Mouse (Mus musculus): Measurements from ENCODE around the gene Gm32742. TPM values are rescaled to one million over a fixed set of nuclear protein-coding genes. Genes with fewer than 3 reads are reported as not detected.

The Gm32742 gene
- polyA plus RNA-seq, 1 experiment from 2014 or later = 0.05 TPM

DNA sequence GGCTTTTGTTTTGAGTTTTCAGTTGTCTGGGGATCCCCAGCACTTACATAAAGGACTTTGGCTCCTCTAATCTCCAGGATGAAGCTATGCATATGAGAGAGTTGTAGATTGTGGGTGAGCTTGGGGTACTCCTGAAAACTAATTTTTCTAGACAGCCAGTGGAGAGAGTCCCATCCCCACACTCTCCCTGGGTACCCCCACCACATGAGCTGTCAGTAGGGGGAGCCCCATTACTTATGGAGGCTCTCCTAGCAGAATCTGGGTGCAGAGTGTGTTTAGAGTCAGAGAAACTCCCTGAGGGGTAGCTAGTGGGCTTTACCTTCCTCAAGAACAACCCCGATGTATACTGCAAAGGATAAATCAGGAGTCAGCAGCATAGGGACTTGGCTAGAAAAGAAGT is 13.0 kb upstream of the Gm32742 start:
- Histone ChIP-seq H3K36me3 (no peaks in the 10 kb centered on the region), H3K4me2 (no peak overlapping the region), H3K4me1 (no peaks in the 10 kb centered on the region; the same call in 1 of the 2 replicates), H3K27ac (no peak overlapping the region), H3K9me3 (no peaks in the 10 kb centered on the region), H3K9ac (no peak overlapping the region), H3K27me3 (replicated peaks) (no peaks in the 10 kb centered on the region), H3K4me3 (replicated peaks) (no peak overlapping the region)
- ATAC-seq (ENCODE audit: insufficient read depth, low FRiP score, low read depth) = no peak
- WGBS = 95% methylated on average over 1 of the region's 1 CpGs

GRCm38 (mm10) chr9:51175722-51176121 is 10.4 kb upstream of the Gm32742 start:
- no peaks in the 10 kb centered on the region for H3K27me3 ChIP-seq (replicated peaks)
- no peak overlapping the region for H3K9ac ChIP-seq
- H3K27ac ChIP-seq = no peak overlapping the region
- H3K4me1 ChIP-seq = no peaks in the 10 kb centered on the region; the same call in 1 of the 2 replicates
- WGBS = 80% methylated on average over 1 of the region's 1 CpGs
- H3K36me3 ChIP-seq = no peaks in the 10 kb centered on the region
- no peaks in the 10 kb centered on the region for H3K9me3 ChIP-seq
- no peak overlapping the region for H3K4me3 ChIP-seq (replicated peaks)
- no peak for ATAC-seq (ENCODE audit: insufficient read depth, low FRiP score, low read depth)
- no peak overlapping the region for H3K4me2 ChIP-seq

GRCm38 (mm10) chr9:51174890-51175464 is 9.7 kb upstream of the Gm32742 start:
- ATAC-seq (ENCODE audit: insufficient read depth, low FRiP score, low read depth) = no peak
- 27% methylated on average over 8 of the region's 8 CpGs for WGBS

DNA sequence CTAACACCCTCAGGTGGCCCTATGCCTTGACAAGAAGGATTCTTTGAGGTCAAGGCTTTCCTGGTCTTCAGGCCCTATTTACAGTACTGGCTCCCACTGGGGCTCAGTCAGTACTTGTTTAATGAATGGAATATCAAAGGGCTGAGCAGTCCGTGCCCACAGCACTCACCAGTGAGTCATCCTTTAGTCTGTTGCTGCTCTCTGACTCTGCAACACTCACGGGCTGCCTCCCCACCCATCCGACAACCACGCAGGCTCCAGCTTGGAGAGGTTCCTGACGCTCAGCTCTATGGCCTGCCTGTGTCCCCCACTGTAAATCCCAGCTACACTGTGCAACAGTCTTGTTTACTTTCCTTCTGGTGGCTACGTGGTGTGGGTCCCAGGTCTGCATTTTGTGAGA is 5.0 kb upstream of the Gm32742 start:
- Histone ChIP-seq H3K27me3 (replicated peaks) (no peaks in the 10 kb centered on the region), H3K4me2 (no peak overlapping the region), H3K4me3 (replicated peaks) (no peak overlapping the region), H3K27ac (no peak overlapping the region; the same call in 1 of the 2 replicates), H3K9ac (no peak overlapping the region), H3K4me1 (peaks cover 8% of the 10 kb centered on the region; the same call in 1 of the 2 replicates), H3K36me3 (no peaks in the 10 kb centered on the region), H3K9me3 (no peaks in the 10 kb centered on the region)
- no peak for ATAC-seq (ENCODE audit: insufficient read depth, low FRiP score, low read depth)
- 60% methylated on average over 6 of the region's 6 CpGs for WGBS

More at GRCm38 (mm10) chr9:51174890-51175464, 9.7 kb upstream of the Gm32742 start:
- H3K27ac ChIP-seq = no peak overlapping the region
- H3K9me3 ChIP-seq = no peaks in the 10 kb centered on the region
- H3K4me2 ChIP-seq = no peak overlapping the region
- H3K9ac ChIP-seq = no peak overlapping the region
- no peak overlapping the region for H3K4me3 ChIP-seq (replicated peaks)
- H3K27me3 ChIP-seq (replicated peaks) = no peaks in the 10 kb centered on the region
- no peaks in the 10 kb centered on the region; the same call in 1 of the 2 replicates for H3K4me1 ChIP-seq
- no peaks in the 10 kb centered on the region for H3K36me3 ChIP-seq

DNA sequence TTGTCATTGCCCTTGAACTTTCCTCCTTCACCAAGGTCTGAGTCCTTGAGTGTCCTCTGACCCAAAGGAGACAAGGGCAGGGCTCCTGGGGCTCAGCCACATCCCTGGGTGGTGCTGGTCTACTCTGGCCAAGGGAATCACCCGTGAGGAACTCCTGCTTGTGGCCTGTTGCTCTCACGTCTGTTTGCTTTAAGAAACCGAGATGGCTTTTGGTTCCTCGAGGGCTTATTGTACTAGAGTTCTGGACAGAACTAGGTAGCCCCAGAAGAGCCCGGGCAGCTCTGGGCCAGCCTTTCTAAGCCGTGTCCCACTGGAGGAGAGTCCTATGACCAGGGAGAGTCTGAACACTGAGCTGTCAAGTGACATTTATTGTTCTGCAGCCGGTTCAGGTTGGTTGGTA is 3.8 kb upstream of the Gm32742 start:
- WGBS = 72% methylated on average over 7 of the region's 7 CpGs

GRCm38 (mm10) chr9:51168698-51169097 is 3.4 kb upstream of the Gm32742 start:
- Histone ChIP-seq H3K4me2 (no peak overlapping the region), H3K4me1 (peaks cover 8% of the 10 kb centered on the region; the same call in 1 of the 2 replicates), H3K9me3 (no peaks in the 10 kb centered on the region), H3K4me3 (replicated peaks) (no peak overlapping the region), H3K27me3 (replicated peaks) (no peaks in the 10 kb centered on the region), H3K27ac (peak overlapping the region; percentile 79), H3K9ac (no peak overlapping the region), H3K36me3 (no peaks in the 10 kb centered on the region)
- ATAC-seq (ENCODE audit: insufficient read depth, low FRiP score, low read depth) = peak; percentile 57
- WGBS = 51% methylated on average over 5 of the region's 5 CpGs

More for the DNA sequence above, 3.8 kb upstream of the Gm32742 start:
- no peak overlapping the region for H3K4me2 ChIP-seq
- no peak overlapping the region for H3K9ac ChIP-seq
- no peaks in the 10 kb centered on the region for H3K27me3 ChIP-seq (replicated peaks)
- no peaks in the 10 kb centered on the region for H3K9me3 ChIP-seq
- H3K4me1 ChIP-seq = peaks cover 8% of the 10 kb centered on the region; the same call in 1 of the 2 replicates
- H3K36me3 ChIP-seq = no peaks in the 10 kb centered on the region
- no peak overlapping the region for H3K4me3 ChIP-seq (replicated peaks)
- peak overlapping the region; percentile 79 for H3K27ac ChIP-seq
- peak; percentile 6; the same call in 1 of the 2 replicates for ATAC-seq (ENCODE audit: insufficient read depth, low FRiP score, low read depth)

- H3K9ac ChIP-seq = no peak overlapping the region
- H3K4me1 ChIP-seq = peaks cover 8% of the 10 kb centered on the region; the same call in 1 of the 2 replicates
- peak; percentile 65 for ATAC-seq (ENCODE audit: insufficient read depth, low FRiP score, low read depth)
- peak overlapping the region; percentile 79 for H3K27ac ChIP-seq
- no peaks in the 10 kb centered on the region for H3K9me3 ChIP-seq
- 50% methylated on average over 11 of the region's 11 CpGs for WGBS
- no peak overlapping the region for H3K4me3 ChIP-seq (replicated peaks)
- no peaks in the 10 kb centered on the region for H3K27me3 ChIP-seq (replicated peaks)
- H3K4me2 ChIP-seq = no peak overlapping the region
- no peaks in the 10 kb centered on the region for H3K36me3 ChIP-seq
Observed at GRCm38 (mm10) chr9:51167954-51168353, 2.6 kb upstream of the Gm32742 start.

DNA sequence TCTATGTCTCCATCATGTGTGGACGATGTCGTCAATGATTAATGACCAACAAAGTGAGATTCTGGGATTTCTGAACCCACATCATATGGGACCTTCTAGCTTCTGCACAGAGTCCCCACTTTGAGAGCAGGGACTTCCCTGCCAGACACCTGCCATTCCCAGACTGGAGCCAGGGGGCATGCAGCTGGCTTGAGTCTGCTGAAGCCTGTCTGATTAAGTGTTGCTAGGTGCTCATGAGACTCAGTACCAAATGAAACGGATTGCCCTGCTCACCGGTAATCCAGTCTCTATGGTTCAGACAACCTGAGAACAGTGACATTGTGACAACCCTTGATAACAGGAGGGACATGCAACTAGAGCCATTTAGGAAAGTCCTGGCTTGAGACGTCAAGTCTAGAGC is 1.3 kb downstream of the Gm32742 start:
- H3K9ac ChIP-seq = no peak overlapping the region
- WGBS = 75% methylated on average over 5 of the region's 5 CpGs
- no peaks in the 10 kb centered on the region for H3K36me3 ChIP-seq
- H3K27ac ChIP-seq = no peak overlapping the region
- no peak overlapping the region for H3K4me2 ChIP-seq
- H3K4me3 ChIP-seq (replicated peaks) = no peak overlapping the region
- H3K9me3 ChIP-seq = no peaks in the 10 kb centered on the region
- ATAC-seq (ENCODE audit: insufficient read depth, low FRiP score, low read depth) = no peak
- peaks cover 14% of the 10 kb centered on the region; the same call in 1 of the 2 replicates for H3K27me3 ChIP-seq (replicated peaks)
- peaks cover 5% of the 10 kb centered on the region; the same call in 1 of the 2 replicates for H3K4me1 ChIP-seq

GRCm38 (mm10) chr9:51161771-51162388 is 3.4 kb downstream of the Gm32742 start:
- Histone ChIP-seq H3K4me2 (no peak overlapping the region), H3K4me3 (replicated peaks) (no peak overlapping the region), H3K27me3 (replicated peaks) (peaks cover 14% of the 10 kb centered on the region; the same call in 1 of the 2 replicates), H3K36me3 (no peaks in the 10 kb centered on the region), H3K27ac (no peak overlapping the region), H3K9me3 (no peaks in the 10 kb centered on the region), H3K4me1 (no peaks in the 10 kb centered on the region), H3K9ac (no peak overlapping the region)
- peak; percentile 72; the same call in 1 of the 2 replicates for ATAC-seq (ENCODE audit: insufficient read depth, low FRiP score, low read depth)
- WGBS = 17% methylated on average over 4 of the region's 4 CpGs

- H3K4me3 ChIP-seq (replicated peaks) = no peak overlapping the region
Observed at GRCm38 (mm10) chr9:51152079-51152752, 13.1 kb downstream of the Gm32742 start.

GRCm38 (mm10) chr9:51147294-51147693 is 18.0 kb downstream of the Gm32742 start:
- H3K4me3 ChIP-seq (replicated peaks) = no peak overlapping the region
- no peak overlapping the region for H3K27ac ChIP-seq
- H3K9ac ChIP-seq = no peak overlapping the region
- H3K36me3 ChIP-seq = no peaks in the 10 kb centered on the region
- H3K4me2 ChIP-seq = no peak overlapping the region
- H3K27me3 ChIP-seq (replicated peaks) = no peaks in the 10 kb centered on the region
- no peaks in the 10 kb centered on the region for H3K4me1 ChIP-seq
- no peak for ATAC-seq (ENCODE audit: insufficient read depth, low FRiP score, low read depth)
- no peaks in the 10 kb centered on the region for H3K9me3 ChIP-seq
- WGBS = 77% methylated on average over 5 of the region's 5 CpGs

More at GRCm38 (mm10) chr9:51152079-51152752, 13.1 kb downstream of the Gm32742 start:
- 16% methylated on average over 13 of the region's 13 CpGs for WGBS
- peak; percentile 37; the same call in 1 of the 2 replicates for ATAC-seq (ENCODE audit: insufficient read depth, low FRiP score, low read depth)
- no peaks in the 10 kb centered on the region for H3K36me3 ChIP-seq
- no peaks in the 10 kb centered on the region for H3K9me3 ChIP-seq
- H3K4me1 ChIP-seq = no peaks in the 10 kb centered on the region
- no peak overlapping the region for H3K9ac ChIP-seq
- no peaks in the 10 kb centered on the region; the same call in 1 of the 2 replicates for H3K27me3 ChIP-seq (replicated peaks)
- H3K27ac ChIP-seq = no peak overlapping the region
- H3K4me2 ChIP-seq = peak overlapping the region; percentile 43

GRCm38 (mm10) chr9:51146496-51146895 is 18.8 kb downstream of the Gm32742 start:
- WGBS = 61% methylated on average over 4 of the region's 4 CpGs
- H3K9me3 ChIP-seq = no peaks in the 10 kb centered on the region
- H3K4me3 ChIP-seq (replicated peaks) = no peak overlapping the region
- H3K4me2 ChIP-seq = no peak overlapping the region
- H3K36me3 ChIP-seq = no peaks in the 10 kb centered on the region
- H3K27ac ChIP-seq = no peak overlapping the region
- ATAC-seq (ENCODE audit: insufficient read depth, low FRiP score, low read depth) = no peak
- no peak overlapping the region for H3K9ac ChIP-seq
- H3K4me1 ChIP-seq = no peaks in the 10 kb centered on the region
- H3K27me3 ChIP-seq (replicated peaks) = no peaks in the 10 kb centered on the region
